Comparison of ENCODE assay signal across 8 mouse cellular contexts in genomic region chr3:89960469-89960868, GRCm38 (mm10). TPM values are rescaled to one million over a fixed set of nuclear protein-coding genes. Genes with fewer than 3 reads are reported as not detected.
DNase-seq lines count a peak whose midpoint lies in the region; ATAC-seq and TF ChIP-seq lines count a peak whose summit lies in the region.

No protein-coding gene starts in this region.

- no peaks in the 10 kb centered on the region for H3K9me3 ChIP-seq in hindbrain, postnatal 0 days (ENCODE audit: low read length)

- peak overlapping the region; percentile 73 for H3K4me2 ChIP-seq in hindbrain, postnatal 0 days (ENCODE audit: low read depth, low read length)

- peaks cover 30% of the 10 kb centered on the region for H3K4me1 ChIP-seq in hindbrain, postnatal 0 days (ENCODE audit: insufficient read depth, low read length)

- H3K27ac ChIP-seq in gastrocnemius, adult 2 months, result peak overlapping the region; percentile 94
- H3K27ac ChIP-seq in hindbrain, postnatal 0 days, result peak overlapping the region; percentile 70

- peaks cover 30% of the 10 kb centered on the region for H3K36me3 ChIP-seq in hindbrain, postnatal 0 days (ENCODE audit: insufficient read depth, low read length)

- under 1% methylated on average over 30 of the region's 30 CpGs for WGBS in hindbrain, postnatal 0 days

- ATAC-seq in hindbrain, postnatal 0 days, result peak; percentile 91

- H3K4me3 ChIP-seq in gastrocnemius, adult 2 months, result peak overlapping the region; percentile 87
- H3K4me3 ChIP-seq in hindbrain, postnatal 0 days (ENCODE audit: low read length), result peak overlapping the region; percentile 54

- no peak for TF ChIP-seq CTCF in gastrocnemius, adult 2 months (IDR thresholded peaks at IDR 0.05)
- TF ChIP-seq CTCF in hindbrain, postnatal 0 days (IDR thresholded peaks at IDR 0.05; ENCODE audit: low read depth), result no peak

- peak overlapping the region; percentile 67 for H3K9ac ChIP-seq in hindbrain, postnatal 0 days (replicated peaks; ENCODE audit: low read length)

- H3K27me3 ChIP-seq in hindbrain, postnatal 0 days (ENCODE audit: insufficient read depth, low read length), result no peaks in the 10 kb centered on the region

- intact Hi-C loops in gastrocnemius, adult 2 months (cut with DNase I), result no loop called here

- peak; percentile 88 for DNase-seq in T-cell, adult 2 months (ENCODE audit: low spot score)
- DNase-seq in cerebellum, postnatal 25 days, result peak; percentile 96 to 99
- peak; percentile 96 for DNase-seq in gastrocnemius, adult 2 months
- peak; percentile 96 for DNase-seq in hindbrain, postnatal 0 days (ENCODE audit: low spot score)
- DNase-seq in left cerebral cortex, adult 18-20 months (ENCODE audit: low spot score in 2 of 2), result peak; percentile 95 to 98
- peak; percentile 93 to 95 for DNase-seq in lung, postnatal 4 days
- DNase-seq in retina, postnatal 7 days (ENCODE audit: low read depth, low spot score), result peak; percentile 78
- peak; percentile 82 to 89 for DNase-seq in urinary bladder, adult 18-20 months (ENCODE audit: low spot score in 2 of 2)

RNA-seq across cellular contexts. Expression of gene Atp8b2, which starts 2.8 kb away (rescaled TPM):
- 1 to 10 TPM; 6.0 to 9.8 TPM for total RNA-seq in gastrocnemius, adult 2 months (2021)
- total RNA-seq in hindbrain, postnatal 0 days (2014; rRNA removed), result 63.0 and 83.5 TPM in 2 replicates
- polyA plus RNA-seq in hindbrain, postnatal 0 days (2015; fragmentation: Nextera tagmentation; extraction: Ambion mirVana), result 9.8 and 10.9 TPM in 2 replicates
- 100 to 1,000 TPM in 1 of 2 experiments, 10 to 100 TPM in 1; 97.9 to 106 TPM for total RNA-seq in left cerebral cortex, adult 18-20 months (2021)

RNA-seq across cellular contexts. Expression of gene Hax1, which starts 38.1 kb away (rescaled TPM):
- total RNA-seq in gastrocnemius, adult 2 months (2021), result 10 to 100 TPM; 52.2 to 57.7 TPM
- 41.6 and 43.7 TPM in 2 replicates for total RNA-seq in hindbrain, postnatal 0 days (2014; rRNA removed)
- 74.1 and 81.6 TPM in 2 replicates for polyA plus RNA-seq in hindbrain, postnatal 0 days (2015; fragmentation: Nextera tagmentation; extraction: Ambion mirVana)
- total RNA-seq in left cerebral cortex, adult 18-20 months (2021), result 100 to 1,000 TPM in 1 of 2 experiments, 10 to 100 TPM in 1; 90.8 to 101 TPM

RNA-seq across cellular contexts. Expression of gene Il6ra, which starts 47.5 kb away (rescaled TPM):
- total RNA-seq in gastrocnemius, adult 2 months (2021), result 1 to 10 TPM; 4.3 to 6.4 TPM
- 0.68 and 1.8 TPM in 2 replicates for total RNA-seq in hindbrain, postnatal 0 days (2014; rRNA removed)
- 2.1 and 2.4 TPM in 2 replicates for polyA plus RNA-seq in hindbrain, postnatal 0 days (2015; fragmentation: Nextera tagmentation; extraction: Ambion mirVana)
- 1 to 10 TPM; 3.4 to 3.9 TPM for total RNA-seq in left cerebral cortex, adult 18-20 months (2021)

Comparison
In these comparisons a context has a peak if more than half of its experiments do, and no peak if none do; other contexts are left out.
1. Peak in every context shown above with its lines: DNase-seq, ATAC-seq, H3K4me3 ChIP-seq and H3K27ac ChIP-seq.